Mouse (Mus musculus) liver, postnatal 0 days (tissue): Measurements from ENCODE around the gene Cbx4. TPM values are rescaled to one million over a fixed set of nuclear protein-coding genes. Genes with fewer than 3 reads are reported as not detected.
A peak's percentile ranks its signal among the peaks of the same experiment; 100 is the strongest.

Experiments
- ATAC-seq: fragments of 200-750 bp; cut with Nextera tagmentation; 2 replicates; pipeline ENCODE4 v1.8.0; 2017; ENCODE audit warnings: mild to moderate bottlenecking, moderate library complexity
- DNase-seq: peaks from one replicate; pipeline ENCODE4 v3.0.0-alpha.2; 2016
- H3K27ac ChIP-seq: fragments of 300-500 bp; sonication (generic); 2 replicates; pipeline ENCODE4 v1.5.1; 2014; ENCODE audit warnings: antibody characterized with exemption, moderate library complexity, mild to moderate bottlenecking, low read depth
- H3K27me3 ChIP-seq: fragments of 300-500 bp; sonication (generic); 2 replicates; pipeline ENCODE4 v1.6.1; 2014; ENCODE audit warnings: low read length, control low read depth, mixed read lengths; ENCODE audit not compliant: insufficient read depth
- H3K36me3 ChIP-seq: fragments of 300-500 bp; sonication (generic); replicated peaks from 2 replicates; pipeline ENCODE4 v1.6.1; 2014; ENCODE audit warnings: mild to moderate bottlenecking, control low read depth, low read length, moderate library complexity, mixed read lengths; ENCODE audit not compliant: insufficient read depth
- H3K4me1 ChIP-seq: fragments of 300-500 bp; sonication (generic); 2 replicates; pipeline ENCODE4 v1.6.1; 2014; ENCODE audit warnings: antibody characterized with exemption, mild to moderate bottlenecking, control low read depth; ENCODE audit not compliant: insufficient read depth
- H3K4me2 ChIP-seq: fragments of 300-500 bp; sonication (generic); 2 replicates; pipeline ENCODE4 v1.6.1; 2014; ENCODE audit warnings: low read depth, mild to moderate bottlenecking, low read length, moderate library complexity, mixed read lengths
- H3K4me3 ChIP-seq: fragments of 300-500 bp; sonication (generic); 2 replicates; pipeline ENCODE4 v1.5.1; 2014; ENCODE audit warnings: low read depth, low read length
- H3K9ac ChIP-seq: fragments of 300-500 bp; sonication (generic); replicated peaks from 2 replicates; pipeline ENCODE4 v1.6.1; 2014; ENCODE audit warnings: mild to moderate bottlenecking, moderate library complexity
- H3K9me3 ChIP-seq: fragments of 300-500 bp; sonication (generic); 2 replicates; pipeline ENCODE4 v1.6.1; 2016; ENCODE audit warnings: mild to moderate bottlenecking, control low read depth, low read length, mixed read lengths
- CTCF ChIP-seq: sonication (generic); IDR thresholded peaks from 2 replicates; pipeline ENCODE4 v1.5.1; 2016; ENCODE audit warnings: antibody characterized with exemption, low read depth
- EP300 ChIP-seq: IDR thresholded peaks from 2 replicates; pipeline ENCODE4 v1.6.1; 2016; ENCODE audit warnings: antibody characterized with exemption, low read depth, mild to moderate bottlenecking
- whole genome bisulfite sequencing: fragments of 180-500 bp; shearing (Covaris S2); extraction: QIAGEN DNeasy Blood & Tissue Kit; methylation state at CpG from one replicate; pipeline ENCODE4 v1.1.7; 2014; ENCODE audit not compliant: insufficient replicate concordance; 5-methylcytosine and 5-hydroxymethylcytosine counted together
- polyA plus RNA-seq: library from polyadenylated mRNA; unstranded; fragments of >200 nt; fragmentation: Nextera tagmentation; extraction: Ambion mirVana; gene quantifications from 2 replicates; pipeline ENCODE4 v1.2.1, GENCODE M21; 2015

Cbx4 gene
- polyA plus RNA-seq, 1 experiment from 2014 or later = 2.8 TPM

GRCm38 (mm10) chr11:119078691-119079444 is 7.2 kb downstream of the Cbx4 start:
- 25% methylated on average over 23 of the region's 27 CpGs for WGBS
- Histone ChIP-seq H3K9ac (no peak overlapping the region; the same call in 1 of the 2 replicates), H3K27ac (no peak overlapping the region), H3K4me2 (peak overlapping the region; percentile 36), H3K4me1 (peaks cover 40% of the 10 kb centered on the region), H3K9me3 (no peaks in the 10 kb centered on the region), H3K27me3 (no peaks in the 10 kb centered on the region), H3K4me3 (no peak overlapping the region), H3K36me3 (peaks cover 24% of the 10 kb centered on the region)
- DNase-seq = peak; percentile 64
- peak; percentile 33 for ATAC-seq
- TF ChIP-seq CTCF = no peak
- no peak for TF ChIP-seq EP300

GRCm38 (mm10) chr11:119077755-119078154 is 8.3 kb downstream of the Cbx4 start:
- no peak for DNase-seq
- 71% methylated on average over 4 of the region's 4 CpGs for WGBS
- Histone ChIP-seq H3K4me3 (no peak overlapping the region), H3K9me3 (no peaks in the 10 kb centered on the region), H3K27ac (no peak overlapping the region), H3K36me3 (peaks cover 24% of the 10 kb centered on the region), H3K4me1 (peaks cover 28% of the 10 kb centered on the region), H3K27me3 (no peaks in the 10 kb centered on the region), H3K9ac (no peak overlapping the region), H3K4me2 (no peak overlapping the region)
- TF ChIP-seq EP300 (no peak), CTCF (no peak)
- ATAC-seq = no peak

GRCm38 (mm10) chr11:119075805-119076204 is 10.2 kb downstream of the Cbx4 start:
- Histone ChIP-seq H3K27ac (no peak overlapping the region), H3K9me3 (no peaks in the 10 kb centered on the region), H3K4me1 (peaks cover 26% of the 10 kb centered on the region), H3K9ac (no peak overlapping the region), H3K4me2 (no peak overlapping the region), H3K4me3 (no peak overlapping the region), H3K27me3 (no peaks in the 10 kb centered on the region), H3K36me3 (peaks cover 9% of the 10 kb centered on the region)
- WGBS = 40% methylated on average over 5 of the region's 5 CpGs
- TF ChIP-seq EP300 (no peak), CTCF (no peak)
- no peak for DNase-seq
- ATAC-seq = no peak

GRCm38 (mm10) chr11:119073876-119074433 is 12.1 kb downstream of the Cbx4 start:
- ATAC-seq = no peak
- 66% methylated on average over 6 of the region's 6 CpGs for WGBS

GRCm38 (mm10) chr11:119072986-119073385 is 13.0 kb downstream of the Cbx4 start:
- Histone ChIP-seq H3K4me3 (no peak overlapping the region), H3K9me3 (no peaks in the 10 kb centered on the region), H3K27me3 (no peaks in the 10 kb centered on the region), H3K36me3 (no peaks in the 10 kb centered on the region), H3K4me2 (no peak overlapping the region), H3K9ac (no peak overlapping the region), H3K4me1 (peaks cover 5% of the 10 kb centered on the region; the same call in 1 of the 2 replicates), H3K27ac (no peak overlapping the region)
- no peak for TF ChIP-seq EP300
- no peak for TF ChIP-seq CTCF
- DNase-seq = no peak
- ATAC-seq = no peak
- WGBS = 74% methylated on average over 6 of the region's 6 CpGs

More at GRCm38 (mm10) chr11:119073876-119074433, 12.1 kb downstream of the Cbx4 start:
- Histone ChIP-seq H3K4me3 (no peak overlapping the region), H3K27me3 (no peaks in the 10 kb centered on the region), H3K9ac (no peak overlapping the region), H3K9me3 (no peaks in the 10 kb centered on the region), H3K27ac (no peak overlapping the region), H3K4me1 (peaks cover 12% of the 10 kb centered on the region), H3K36me3 (no peaks in the 10 kb centered on the region), H3K4me2 (no peak overlapping the region)
- DNase-seq = no peak
- TF ChIP-seq EP300 (no peak), CTCF (no peak)

- TF ChIP-seq EP300 (no peak), CTCF (no peak)
- Histone ChIP-seq H3K36me3 (no peaks in the 10 kb centered on the region), H3K9me3 (no peaks in the 10 kb centered on the region), H3K27me3 (no peaks in the 10 kb centered on the region), H3K4me2 (no peak overlapping the region), H3K4me1 (peaks cover 5% of the 10 kb centered on the region; the same call in 1 of the 2 replicates), H3K27ac (no peak overlapping the region), H3K9ac (no peak overlapping the region; the same call in 1 of the 2 replicates), H3K4me3 (no peak overlapping the region)
- ATAC-seq (no peak), DNase-seq (no peak)
- 67% methylated on average over 7 of the region's 7 CpGs for WGBS
Observed at GRCm38 (mm10) chr11:119072239-119072638, 13.8 kb downstream of the Cbx4 start.
